Mouse (Mus musculus): ENCODE data around the gene Ubxn10.

The Ubxn10 gene

DNA sequence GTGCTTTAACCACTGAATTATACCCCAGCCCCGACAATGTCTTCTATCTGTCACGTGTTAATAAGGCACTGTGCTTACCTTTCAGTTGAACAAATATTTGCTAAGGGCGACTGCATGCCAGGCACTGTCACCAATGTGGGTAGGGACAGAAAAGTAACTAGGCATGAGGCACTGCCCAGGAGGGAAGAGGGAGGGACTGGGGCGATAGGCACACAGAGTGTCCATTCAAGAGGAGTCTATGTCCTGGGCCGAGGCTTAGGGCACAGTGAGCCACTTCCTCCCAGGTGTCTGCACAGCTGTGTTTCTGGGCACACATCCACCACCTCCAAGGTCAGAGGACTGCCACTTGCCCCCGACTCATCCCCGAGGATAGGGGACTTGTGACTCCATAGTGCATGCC, at the start of gene Ubxn10:
Gene Ubxn10, minus strand, starts transcription at position 137 of the 400 bp plus-strand sequence.
- DNase-seq: no peak

DNA sequence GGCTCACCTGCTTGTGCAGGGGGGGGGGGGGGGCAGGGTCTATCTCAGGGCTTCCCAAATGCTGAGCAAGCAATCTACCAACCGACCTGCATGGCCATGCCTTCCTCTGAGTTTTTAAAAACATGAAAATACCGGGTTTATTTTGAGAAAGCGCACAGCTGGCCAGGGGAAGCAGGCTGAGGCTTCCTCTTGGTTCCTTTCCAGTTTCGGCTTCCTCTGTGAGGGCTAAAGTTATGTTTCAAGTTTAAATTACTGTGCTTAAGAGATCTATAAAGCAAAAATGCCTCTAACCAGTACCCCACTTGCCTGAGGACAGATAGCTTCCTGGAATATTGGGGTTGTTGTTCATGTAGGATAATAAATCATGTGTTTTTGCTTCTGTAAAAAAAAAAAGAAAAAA, 49.2 kb upstream of the Ubxn10 start:
- DNase-seq: peak; percentile 38 to 52

DNA sequence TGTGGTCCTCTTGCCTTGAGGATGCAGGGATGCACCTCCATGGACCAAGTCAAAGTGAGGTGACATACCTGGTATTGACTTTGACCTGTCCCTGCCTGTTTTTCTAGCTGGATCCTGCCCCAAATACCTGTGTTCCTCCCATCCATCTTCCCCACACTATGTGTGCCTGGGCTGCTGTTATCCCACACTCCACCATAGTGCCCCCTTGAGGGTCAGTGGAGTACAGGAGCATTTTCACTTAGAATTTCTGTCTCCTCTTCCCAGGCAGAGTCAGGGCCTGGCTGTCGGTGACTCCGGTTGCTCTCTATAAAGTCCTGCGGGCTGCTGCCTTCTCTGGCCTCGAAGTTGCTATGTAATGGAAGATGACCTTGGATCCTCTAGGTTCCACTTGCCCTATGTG, 48.8 kb upstream of the Ubxn10 start:
- DNase-seq: peak in 1 of 2 experiments; percentile 15

DNA sequence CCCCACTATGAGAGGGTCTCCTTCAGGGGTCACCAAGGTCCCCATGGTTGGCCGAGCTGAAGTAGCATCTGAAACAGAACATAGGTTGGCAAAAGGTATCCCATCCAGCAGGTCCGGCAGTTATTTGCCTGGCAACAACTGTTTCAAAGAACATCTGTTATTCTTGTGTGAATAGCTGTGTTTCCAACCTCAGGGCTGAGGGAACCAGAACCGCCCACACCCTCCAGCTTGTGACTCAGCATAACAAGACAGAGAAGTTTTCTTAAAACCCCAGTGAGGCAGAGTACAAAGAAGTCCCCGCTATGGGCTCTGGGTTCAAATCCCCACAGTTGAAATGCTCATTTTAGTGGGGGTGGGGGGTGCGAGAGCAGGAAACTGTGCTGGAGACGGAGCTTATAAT, 45.1 kb upstream of the Ubxn10 start:
- DNase-seq: no peak

DNA sequence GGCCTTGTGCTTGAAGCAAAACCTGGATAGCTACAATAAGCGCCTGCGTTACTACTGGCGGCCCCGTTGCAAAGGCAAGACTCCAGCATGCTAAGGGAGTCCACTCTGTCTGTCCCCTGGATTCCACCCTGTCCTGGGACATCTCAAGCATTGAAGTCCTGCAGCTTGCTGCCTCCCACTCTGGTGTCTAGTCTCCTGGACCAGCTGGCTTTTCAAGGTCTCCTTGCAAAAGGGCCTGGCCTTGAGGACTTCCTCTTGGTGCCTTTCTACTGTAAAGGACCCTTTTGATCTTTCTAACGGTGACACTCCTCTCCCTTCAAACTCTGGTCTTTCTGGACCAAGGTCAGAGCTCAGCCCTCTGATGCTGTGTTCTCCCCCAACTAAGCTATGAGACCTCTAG, 43.3 kb upstream of the Ubxn10 start:
- no peak for DNase-seq

DNA sequence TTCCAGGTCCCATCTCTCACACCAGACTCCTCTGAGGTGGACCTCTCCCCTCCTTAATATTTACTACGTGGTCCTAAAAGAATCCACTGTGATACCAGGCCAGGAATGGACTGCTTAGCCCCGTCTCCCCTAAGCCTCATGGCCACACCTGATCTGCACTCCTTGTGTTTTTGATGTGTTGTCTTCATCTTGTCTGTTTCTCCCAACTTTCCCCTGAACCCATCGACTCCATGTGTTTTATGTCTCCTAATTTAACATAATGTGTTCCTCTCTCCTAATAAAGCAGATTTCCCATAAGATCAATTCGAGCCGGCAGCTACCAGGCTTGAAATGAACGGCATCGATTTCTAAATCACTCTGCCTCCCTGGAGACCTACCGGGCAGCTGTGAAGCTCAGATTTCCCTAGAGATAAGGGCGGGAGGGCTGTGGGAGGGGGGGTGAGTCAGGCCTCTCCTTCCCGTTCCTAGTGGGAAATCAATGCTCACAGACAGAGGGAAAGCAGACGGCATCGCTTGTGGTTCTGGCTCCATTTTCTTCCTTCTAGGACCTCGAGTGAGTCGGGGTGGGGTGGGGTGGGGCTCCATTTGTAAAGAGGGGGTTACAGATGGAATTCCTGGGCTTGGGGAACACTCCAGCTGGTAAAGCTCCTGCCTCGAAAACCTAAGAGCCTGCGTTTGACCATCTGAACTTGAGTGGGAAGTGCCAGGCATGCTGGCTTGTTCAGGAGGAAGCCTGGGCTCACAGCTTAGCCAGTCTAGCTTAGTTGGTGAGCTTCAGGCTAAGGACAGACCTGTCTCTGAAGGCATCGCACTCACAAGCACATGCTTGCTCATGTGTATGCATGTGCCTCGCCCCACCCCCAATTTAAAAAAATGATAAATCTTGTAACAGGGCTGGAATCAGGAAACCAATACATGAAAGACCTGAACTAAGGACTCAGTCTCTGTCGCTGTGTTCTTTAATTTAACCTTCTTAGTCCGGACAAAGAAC, 40.7 kb upstream of the Ubxn10 start:
- no peak for DNase-seq

DNA sequence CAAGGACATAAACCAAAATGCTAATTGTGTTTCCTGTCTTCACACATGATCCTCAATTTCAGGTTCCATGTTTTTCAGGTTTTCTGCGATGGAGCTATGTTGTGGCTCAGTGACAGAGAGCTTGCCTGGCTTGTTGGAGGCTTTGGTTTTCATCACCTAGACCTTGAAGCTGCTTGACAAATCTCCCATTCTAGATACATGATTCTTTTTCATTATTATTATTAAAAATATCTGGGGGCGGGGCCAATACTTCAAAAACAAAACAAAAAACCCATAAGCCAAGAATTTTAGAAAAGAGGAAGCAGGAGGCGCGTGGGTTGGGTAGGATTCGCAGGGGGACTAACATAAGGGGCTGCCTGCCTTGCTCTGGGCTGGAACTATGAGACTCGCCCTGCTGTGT, 38.5 kb upstream of the Ubxn10 start, which contains the start of gene Pla2g2d:
Gene Pla2g2d, plus strand, starts transcription at position 301 of the 400 bp plus-strand sequence.
- no peak for DNase-seq

DNA sequence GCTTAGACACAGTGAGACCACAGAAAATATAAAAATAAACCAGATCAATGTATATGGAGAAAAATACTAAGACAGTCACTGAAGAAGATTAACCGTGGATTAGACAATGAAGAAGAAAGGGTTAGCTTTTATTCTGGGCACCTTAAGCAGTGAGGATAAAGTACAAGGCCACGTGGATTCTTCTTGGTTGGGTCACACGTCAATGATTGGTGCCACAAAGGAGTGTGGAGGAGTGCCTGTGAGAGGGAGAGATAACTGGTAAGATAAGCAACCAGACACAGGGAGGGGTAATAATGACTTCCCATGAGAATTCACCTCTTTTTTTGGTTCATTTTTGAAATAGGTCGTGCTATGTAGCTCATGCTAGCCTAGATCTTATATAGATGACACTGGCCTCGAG, 35.4 kb upstream of the Ubxn10 start:
- DNase-seq: no peak

DNA sequence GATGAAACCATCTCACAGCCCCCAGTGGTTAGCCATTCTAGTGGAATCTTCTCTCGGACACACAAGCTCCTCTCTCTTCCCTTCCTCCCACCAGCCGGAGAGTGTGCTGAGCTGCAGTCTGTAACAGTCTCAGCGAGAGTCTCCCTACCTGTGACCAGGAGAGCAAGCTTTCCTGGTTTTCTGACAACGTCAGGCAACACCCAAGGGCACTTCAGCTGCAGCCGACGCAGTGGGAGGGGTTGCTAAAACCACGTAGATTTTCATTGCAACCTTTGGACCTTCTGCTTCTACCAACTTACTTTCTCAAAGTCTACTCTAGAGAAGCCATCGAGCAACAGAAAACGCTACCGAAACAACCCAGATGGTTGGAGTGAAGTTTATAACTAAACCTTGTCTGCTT, 35.0 kb upstream of the Ubxn10 start:
- DNase-seq: peak; percentile 19 to 30

DNA sequence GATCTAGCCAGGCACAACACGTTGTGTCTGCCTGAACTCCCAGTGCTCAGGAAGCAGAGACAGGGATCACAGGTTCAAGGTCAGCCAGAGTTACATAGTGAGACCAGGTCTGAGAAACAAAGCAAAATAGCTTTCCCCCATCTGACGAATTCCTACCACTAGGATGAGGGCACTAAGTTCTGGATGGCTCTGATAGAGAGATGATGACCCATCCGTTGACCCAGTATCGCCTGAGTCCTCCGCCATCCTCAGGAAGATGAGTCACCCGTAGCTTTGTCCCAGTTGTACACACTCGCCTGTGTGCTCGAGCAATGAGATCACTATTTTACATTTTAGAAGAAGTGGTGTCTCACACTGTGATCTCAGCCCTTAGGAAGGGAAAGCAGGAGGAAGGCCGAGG, 25.3 kb upstream of the Ubxn10 start:
- no peak for DNase-seq

DNA sequence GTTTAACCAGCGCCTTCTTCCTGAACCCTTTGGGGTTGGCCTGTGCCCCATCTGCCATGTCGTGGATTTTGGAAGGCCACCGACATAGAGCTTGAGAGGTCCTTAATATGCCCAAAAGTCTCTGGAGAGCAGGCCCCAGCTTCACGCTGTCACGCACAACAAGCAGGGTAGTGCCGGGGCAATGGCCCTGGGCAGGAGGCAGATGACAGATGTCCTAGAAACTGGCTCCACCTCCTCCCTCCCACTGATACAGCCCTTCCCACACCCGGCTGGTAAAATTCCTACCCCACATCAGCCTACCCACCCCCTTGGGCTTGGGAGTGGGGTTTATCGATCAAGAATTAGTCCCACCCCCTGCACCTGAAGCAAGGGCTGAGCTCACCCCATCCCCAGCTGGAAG, 20.4 kb upstream of the Ubxn10 start, which contains the start of gene Pla2g2f:
Gene Pla2g2f, minus strand, starts transcription at position 211 of the 400 bp plus-strand sequence.
- DNase-seq: no peak

DNA sequence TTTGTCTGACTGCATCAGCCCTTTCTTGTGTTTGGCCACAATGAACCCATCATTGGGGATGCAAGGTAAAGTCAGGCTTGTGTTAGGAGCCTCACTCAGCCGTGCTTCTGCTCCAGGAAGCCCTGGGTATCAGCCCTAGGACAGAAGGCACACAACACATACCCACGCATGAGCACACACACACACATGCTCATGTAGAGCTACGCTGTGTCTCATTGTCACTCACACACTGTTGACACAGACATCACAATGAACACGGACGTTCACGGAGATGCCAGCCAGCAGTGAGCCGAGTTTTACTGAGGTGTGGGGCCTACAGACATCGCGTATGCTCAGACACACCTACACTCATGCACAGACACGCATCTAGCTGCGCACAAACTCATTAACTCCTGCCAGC, 19.0 kb upstream of the Ubxn10 start:
- DNase-seq: no peak

DNA sequence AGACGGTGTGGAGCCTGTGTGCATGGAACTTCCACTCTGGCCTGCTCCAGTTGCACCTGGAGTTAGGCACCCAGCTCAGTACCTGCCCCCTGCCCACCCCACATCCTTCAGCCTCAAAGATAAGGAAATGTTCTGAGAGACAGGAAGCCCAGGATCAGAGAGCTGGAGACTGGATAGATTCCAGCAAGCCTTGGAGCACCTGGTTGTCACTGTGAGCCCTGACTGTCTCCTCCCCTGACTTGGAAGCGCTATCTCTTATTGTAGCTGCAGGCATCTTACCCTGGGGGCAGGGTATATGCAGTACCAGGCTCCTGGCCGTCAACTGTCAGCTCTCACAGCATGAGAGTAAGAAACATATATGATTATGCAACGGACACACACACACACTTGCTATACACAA, 18.5 kb upstream of the Ubxn10 start:
- no peak for DNase-seq

DNA sequence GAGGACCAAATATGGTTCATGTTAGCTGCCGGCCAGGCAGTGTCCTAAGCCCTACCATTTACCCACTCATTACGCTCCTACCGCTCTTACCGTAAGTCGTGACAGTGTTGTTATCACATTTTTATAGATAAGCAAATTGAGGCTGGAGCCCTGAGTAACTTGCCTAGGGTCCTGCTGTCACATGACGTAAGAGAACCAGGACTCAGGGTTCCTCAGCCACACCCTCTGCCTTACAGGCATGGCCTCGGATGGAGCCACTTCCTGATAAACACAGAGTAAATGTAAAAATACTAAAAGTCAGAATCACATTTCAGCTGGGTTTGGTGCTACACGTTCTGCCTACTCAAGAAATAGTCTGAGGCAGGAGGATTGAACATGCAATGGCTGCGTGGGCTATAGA, 17.5 kb upstream of the Ubxn10 start:
- no peak for DNase-seq

DNA sequence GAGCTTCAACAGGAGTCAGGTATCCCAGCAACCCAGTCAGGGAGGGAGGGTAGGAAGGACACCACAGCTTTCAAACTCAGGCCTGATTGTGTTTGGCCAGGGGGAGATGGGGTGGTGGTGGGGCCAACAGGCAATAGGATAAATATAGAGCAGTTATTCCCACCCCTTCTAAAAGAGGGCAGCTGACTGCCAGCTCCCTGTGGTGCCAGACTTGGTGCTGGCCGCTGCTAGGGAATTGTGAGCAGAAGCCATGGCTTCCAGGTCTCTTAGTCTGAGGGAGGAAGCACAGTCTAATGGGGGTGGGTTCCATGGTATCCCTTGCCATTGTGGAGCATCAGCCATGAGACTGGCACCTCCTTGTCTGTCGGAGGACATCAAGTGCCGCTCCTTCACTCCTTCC, 16.6 kb upstream of the Ubxn10 start:
- DNase-seq: no peak

DNA sequence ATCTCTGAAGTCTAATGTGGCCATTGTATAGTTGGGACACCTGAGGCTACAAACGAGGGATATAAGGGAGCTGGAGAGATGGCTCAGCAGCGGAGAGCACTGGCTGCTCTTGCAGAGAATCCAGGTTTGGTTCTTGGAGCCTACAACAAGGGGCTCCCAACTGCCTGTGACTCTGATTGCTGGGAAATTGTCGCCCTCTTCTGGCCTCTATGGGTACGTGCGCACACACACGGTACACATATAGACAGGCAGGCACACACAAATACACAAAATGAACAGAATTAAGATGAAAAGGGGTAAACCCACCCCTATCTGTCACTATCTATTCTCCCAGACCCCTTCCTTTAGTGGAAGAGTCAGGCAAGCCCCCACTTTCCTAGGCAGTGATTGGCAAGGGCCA, 15.6 kb upstream of the Ubxn10 start:
- no peak for DNase-seq

DNA sequence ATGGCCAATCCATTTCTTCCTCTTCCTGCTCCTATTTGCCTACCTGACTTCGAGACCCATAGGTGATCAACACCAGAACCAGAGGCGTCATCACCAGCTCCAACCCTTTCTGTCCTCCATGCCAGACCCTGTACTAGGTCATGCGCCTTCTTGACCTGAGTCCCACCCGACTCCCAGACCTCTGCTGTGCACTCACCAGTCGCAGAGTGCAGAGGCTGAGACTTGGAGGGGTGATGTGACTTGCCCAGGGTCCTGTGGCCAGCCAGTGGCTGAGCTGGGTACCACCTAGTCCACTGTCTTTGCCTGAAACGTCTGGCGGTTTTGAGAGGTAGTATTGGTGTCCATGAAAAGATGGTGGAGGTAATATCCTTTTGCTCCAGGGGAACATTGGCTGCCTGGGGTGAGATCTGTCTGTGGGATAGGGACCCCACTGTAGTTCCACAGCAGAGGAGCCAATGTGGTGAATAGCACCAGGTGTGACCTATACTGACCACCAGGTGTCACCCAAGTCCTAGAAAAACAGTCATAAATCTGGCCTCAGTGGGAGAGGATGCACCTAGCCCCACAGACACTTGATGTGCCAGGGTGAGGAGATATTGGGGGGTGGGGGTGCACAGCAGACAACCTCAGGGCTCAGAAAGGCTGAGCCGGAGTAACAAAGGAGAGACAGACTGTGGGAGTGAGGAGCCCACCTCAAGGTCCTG, 11.6 kb upstream of the Ubxn10 start:
- DNase-seq: peak; percentile 43 to 67

DNA sequence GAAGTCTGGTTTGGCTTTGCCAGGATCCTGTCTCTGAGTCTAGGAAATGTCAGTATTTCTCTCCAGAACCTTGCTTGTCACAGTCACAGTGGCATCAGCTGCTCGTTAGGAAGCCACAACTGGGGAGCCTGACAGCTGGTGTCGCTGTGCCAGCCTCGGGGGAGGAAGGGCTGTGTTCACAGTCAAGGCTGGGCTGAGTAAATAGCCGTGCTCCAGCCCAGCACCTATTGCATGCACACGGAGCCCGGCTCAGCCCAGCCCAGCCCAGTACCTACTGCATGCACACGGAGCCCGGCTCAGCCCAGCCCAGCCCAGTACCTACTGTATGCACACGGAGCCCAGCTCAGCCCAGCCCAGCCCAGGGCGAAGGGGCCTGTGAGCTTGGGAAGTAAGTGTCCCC, 10.9 kb upstream of the Ubxn10 start:
- DNase-seq: no peak

DNA sequence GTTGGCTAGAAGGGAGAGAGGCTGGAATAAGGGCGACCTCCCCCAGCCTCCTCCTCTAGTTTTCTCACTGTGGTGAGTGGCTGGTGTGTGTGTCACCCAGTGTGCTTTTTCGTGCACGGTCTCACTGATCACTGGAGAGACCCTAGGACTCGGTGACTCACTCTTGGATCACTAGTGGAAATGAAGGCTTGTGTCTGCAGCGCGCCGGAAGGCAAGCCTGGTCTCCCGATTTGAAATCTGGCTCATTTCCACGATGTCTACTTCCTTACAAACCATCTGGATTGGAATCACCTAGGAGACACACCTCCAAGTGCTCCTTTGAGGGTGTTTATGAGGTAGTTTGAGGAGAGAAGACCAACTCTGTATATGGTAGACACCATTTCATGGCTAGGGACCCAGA, 9.9 kb upstream of the Ubxn10 start:
- DNase-seq: no peak

DNA sequence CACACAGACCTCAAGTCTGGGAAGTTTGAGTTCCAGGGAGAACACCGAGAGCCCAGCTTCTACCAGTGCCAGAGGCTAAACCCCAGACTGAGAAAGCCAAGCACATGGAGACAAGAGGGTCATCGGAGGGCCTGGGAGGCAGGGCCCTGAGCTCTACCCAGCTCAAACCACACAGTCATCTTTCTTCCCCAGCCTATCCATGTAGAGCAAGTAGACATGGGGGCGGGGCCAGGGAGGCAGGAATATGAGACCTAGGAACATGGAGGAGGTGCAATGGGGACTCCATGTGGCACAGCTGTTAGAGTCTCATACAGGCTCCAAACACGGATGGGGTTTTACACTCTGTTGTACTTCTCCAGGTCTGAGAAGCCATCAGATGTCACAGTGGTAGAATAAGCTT, 8.9 kb upstream of the Ubxn10 start:
- peak; percentile 69 to 82 for DNase-seq

DNA sequence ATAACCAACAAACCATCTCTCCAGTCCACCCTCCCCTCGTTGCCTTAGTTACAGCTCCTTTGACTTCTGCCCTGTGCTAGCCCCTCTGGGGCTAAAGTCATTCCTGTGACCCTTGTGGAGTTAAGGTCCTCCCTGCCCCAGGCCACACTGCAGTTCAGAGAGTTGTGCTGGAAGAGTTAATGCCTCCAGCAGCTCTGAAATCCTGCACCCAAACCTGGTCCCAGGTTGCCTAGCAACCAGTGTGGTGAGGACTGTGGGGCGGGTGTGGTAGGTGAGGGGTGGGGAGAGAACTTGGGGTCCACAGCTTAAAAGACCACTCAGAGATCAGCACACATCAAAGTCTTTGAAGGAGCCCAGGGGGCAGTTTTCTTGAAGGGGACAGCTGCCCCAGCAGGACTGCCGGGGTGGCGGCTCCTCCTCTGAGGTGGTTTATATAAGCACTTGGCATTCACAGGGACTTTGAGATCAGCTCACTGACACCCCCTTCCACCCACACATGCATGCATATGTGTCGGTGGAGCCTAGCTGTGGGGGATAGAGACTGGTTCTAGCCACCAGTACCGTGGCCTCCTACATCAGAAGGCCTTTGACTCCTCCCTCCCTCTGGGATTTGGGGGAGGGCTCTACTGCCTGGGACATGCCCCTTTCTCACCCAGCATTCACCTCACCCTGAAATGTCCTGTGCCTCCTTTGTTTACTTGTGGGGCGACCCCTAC, 2.3 kb upstream of the Ubxn10 start:
- no peak for DNase-seq

DNA sequence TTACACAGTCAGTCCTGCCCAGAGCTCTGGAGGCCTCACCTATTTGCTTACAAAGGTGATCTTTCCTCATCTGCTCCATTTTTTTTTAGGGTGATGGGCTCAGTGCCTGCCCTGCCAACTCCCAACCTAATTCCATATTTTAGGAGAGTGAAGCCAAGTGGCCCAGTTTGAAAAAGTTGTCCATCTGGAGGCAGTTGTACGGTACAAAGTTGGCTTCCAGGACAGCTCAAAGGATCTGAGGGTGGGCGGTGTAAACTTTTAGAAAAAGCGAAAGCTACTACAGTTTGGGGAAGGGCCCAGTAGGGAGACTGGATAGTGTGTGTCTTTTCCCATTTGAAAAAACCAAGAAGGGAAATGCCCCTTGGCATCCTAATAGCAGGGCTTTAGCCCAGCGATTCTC, 2.1 kb downstream of the Ubxn10 start:
- no peak for DNase-seq

DNA sequence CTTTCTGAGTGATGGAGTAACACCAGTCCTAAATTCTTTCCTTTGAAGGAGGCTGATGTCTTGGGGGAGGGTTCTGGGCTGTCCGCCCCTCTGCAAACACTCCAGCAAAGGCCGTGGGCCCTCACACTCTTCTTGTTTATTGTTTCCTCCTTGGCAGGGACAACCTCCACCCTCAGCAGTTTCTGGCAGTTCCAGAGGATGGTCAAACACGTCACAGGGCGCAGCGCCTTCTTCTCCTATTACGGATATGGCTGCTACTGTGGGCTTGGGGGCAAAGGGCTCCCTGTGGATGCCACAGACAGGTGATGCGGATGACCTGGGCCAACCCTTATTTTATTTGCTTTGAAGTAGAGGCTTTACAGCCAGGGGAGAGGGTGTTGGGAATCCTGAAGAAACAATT, 2.9 kb downstream of the Ubxn10 start:
- peak; percentile 56 to 63 for DNase-seq
